Mouse (Mus musculus): ENCODE results near the gene Spata25. TPM values are rescaled to one million over a fixed set of nuclear protein-coding genes. Genes with fewer than 3 reads are reported as not detected.

The Spata25 gene
- polyA plus RNA-seq, 1 experiment: 1.4 TPM

- TF ChIP-seq CTCF (IDR thresholded peaks at IDR 0.05; ENCODE audit: low read depth, low read length) (no peak), POLR2A (IDR thresholded peaks at IDR 0.05; ENCODE audit: borderline replicate concordance, low read depth, low read length) (no peak)
- Histone ChIP-seq H3K4me3 (ENCODE audit: insufficient read depth, low read length) (no peak overlapping the region), H3K27ac (ENCODE audit: insufficient read depth, low read depth, low read length) (no peak overlapping the region), H3K4me1 (ENCODE audit: control insufficient read depth, insufficient read depth, low read length) (no peaks in the 10 kb centered on the region)
Observed at GRCm38 (mm10) chr2:164776801-164777200, 51.5 kb downstream of the Spata25 start.

Other genes with a start within 250 kb of the Spata25 start
- gene Wfdc6a, start 243.1 kb downstream of the Spata25 start, polyA plus RNA-seq (2012; ENCODE audit: insufficient read depth, insufficient read length, missing spikeins): not detected in 2 replicates
- gene Eppin, start 234.9 kb downstream of the Spata25 start, polyA plus RNA-seq (2012; ENCODE audit: insufficient read depth, insufficient read length, missing spikeins): not detected in 2 replicates
- gene Wfdc6b, start 215.0 kb downstream of the Spata25 start, polyA plus RNA-seq (2012; ENCODE audit: insufficient read depth, insufficient read length, missing spikeins): not detected in 2 replicates
- not detected in 2 replicates for gene Wfdc8, start 214.9 kb downstream of the Spata25 start, polyA plus RNA-seq (2012; ENCODE audit: insufficient read depth, insufficient read length, missing spikeins)
- gene Wfdc16, start 189.7 kb downstream of the Spata25 start, polyA plus RNA-seq (2012; ENCODE audit: insufficient read depth, insufficient read length, missing spikeins): not detected in 2 replicates
- not detected in 2 replicates for gene Wfdc10, start 172.5 kb downstream of the Spata25 start, polyA plus RNA-seq (2012; ENCODE audit: insufficient read depth, insufficient read length, missing spikeins)
- gene Wfdc9, start 172.0 kb downstream of the Spata25 start, polyA plus RNA-seq (2012; ENCODE audit: insufficient read depth, insufficient read length, missing spikeins): not detected in 2 replicates
- not detected in 2 replicates for gene Wfdc11, start 154.4 kb downstream of the Spata25 start, polyA plus RNA-seq (2012; ENCODE audit: insufficient read depth, insufficient read length, missing spikeins)
- not detected in 2 replicates for gene Wfdc13, start 143.4 kb downstream of the Spata25 start, polyA plus RNA-seq (2012; ENCODE audit: insufficient read depth, insufficient read length, missing spikeins)
- not detected in 2 replicates for gene Spint4, start 130.0 kb downstream of the Spata25 start, polyA plus RNA-seq (2012; ENCODE audit: insufficient read depth, insufficient read length, missing spikeins)
- gene Spint5, start 113.2 kb downstream of the Spata25 start, polyA plus RNA-seq (2012; ENCODE audit: insufficient read depth, insufficient read length, missing spikeins): not detected in 2 replicates
- gene Wfdc3, start 82.6 kb downstream of the Spata25 start, polyA plus RNA-seq (2012; ENCODE audit: insufficient read depth, insufficient read length, missing spikeins): not detected in 2 replicates
- 33.4 and 33.7 TPM in 2 replicates for gene Dnttip1, start 82.6 kb downstream of the Spata25 start, polyA plus RNA-seq (2012; ENCODE audit: insufficient read depth, insufficient read length, missing spikeins)
- gene Ube2c, start 58.6 kb downstream of the Spata25 start, polyA plus RNA-seq (2012; ENCODE audit: insufficient read depth, insufficient read length, missing spikeins): 93.9 and 99.8 TPM in 2 replicates
- 0.80 TPM in 1 of 2 replicates, not detected in the other for gene Tnnc2, start 48.6 kb downstream of the Spata25 start, polyA plus RNA-seq (2012; ENCODE audit: insufficient read depth, insufficient read length, missing spikeins)
- 14.6 and 20.3 TPM in 2 replicates for gene Snx21, start 42.7 kb downstream of the Spata25 start, polyA plus RNA-seq (2012; ENCODE audit: insufficient read depth, insufficient read length, missing spikeins)
- 26.8 and 27.6 TPM in 2 replicates for gene Acot8, start 23.7 kb downstream of the Spata25 start, polyA plus RNA-seq (2012; ENCODE audit: insufficient read depth, insufficient read length, missing spikeins)
- 5.0 and 7.3 TPM in 2 replicates for gene Zswim3, start 23.4 kb downstream of the Spata25 start, polyA plus RNA-seq (2012; ENCODE audit: insufficient read depth, insufficient read length, missing spikeins)
- gene Zswim1, start 5.9 kb downstream of the Spata25 start, polyA plus RNA-seq (2012; ENCODE audit: insufficient read depth, insufficient read length, missing spikeins): 5.7 and 5.8 TPM in 2 replicates
- gene Ctsa, start 4.3 kb upstream of the Spata25 start, polyA plus RNA-seq (2012; ENCODE audit: insufficient read depth, insufficient read length, missing spikeins): 632 and 760 TPM in 2 replicates
- gene Neurl2, start 4.9 kb upstream of the Spata25 start, polyA plus RNA-seq (2012; ENCODE audit: insufficient read depth, insufficient read length, missing spikeins): 21.0 and 25.4 TPM in 2 replicates
- gene Pltp, start 29.2 kb upstream of the Spata25 start, polyA plus RNA-seq (2012; ENCODE audit: insufficient read depth, insufficient read length, missing spikeins): 1,260 and 1,371 TPM in 2 replicates
- gene Pcif1, start 50.8 kb upstream of the Spata25 start, polyA plus RNA-seq (2012; ENCODE audit: insufficient read depth, insufficient read length, missing spikeins): 27.1 and 27.6 TPM in 2 replicates
- gene Zfp335, start 83.2 kb upstream of the Spata25 start, polyA plus RNA-seq (2012; ENCODE audit: insufficient read depth, insufficient read length, missing spikeins): 14.0 and 14.5 TPM in 2 replicates
- 0.70 and 1.4 TPM in 2 replicates for gene Mmp9, start 112.2 kb upstream of the Spata25 start, polyA plus RNA-seq (2012; ENCODE audit: insufficient read depth, insufficient read length, missing spikeins)
- gene Slc12a5, start 132.3 kb upstream of the Spata25 start, polyA plus RNA-seq (2012; ENCODE audit: insufficient read depth, insufficient read length, missing spikeins): not detected in 2 replicates
- 29.5 and 33.0 TPM in 2 replicates for gene Ncoa5, start 206.3 kb upstream of the Spata25 start, polyA plus RNA-seq (2012; ENCODE audit: insufficient read depth, insufficient read length, missing spikeins)
- 20.4 and 29.2 TPM in 2 replicates for gene Cd40, start 227.1 kb upstream of the Spata25 start, polyA plus RNA-seq (2012; ENCODE audit: insufficient read depth, insufficient read length, missing spikeins)